Mouse (Mus musculus): ENCODE data around the gene Atpaf1.

The Atpaf1 gene

DNA sequence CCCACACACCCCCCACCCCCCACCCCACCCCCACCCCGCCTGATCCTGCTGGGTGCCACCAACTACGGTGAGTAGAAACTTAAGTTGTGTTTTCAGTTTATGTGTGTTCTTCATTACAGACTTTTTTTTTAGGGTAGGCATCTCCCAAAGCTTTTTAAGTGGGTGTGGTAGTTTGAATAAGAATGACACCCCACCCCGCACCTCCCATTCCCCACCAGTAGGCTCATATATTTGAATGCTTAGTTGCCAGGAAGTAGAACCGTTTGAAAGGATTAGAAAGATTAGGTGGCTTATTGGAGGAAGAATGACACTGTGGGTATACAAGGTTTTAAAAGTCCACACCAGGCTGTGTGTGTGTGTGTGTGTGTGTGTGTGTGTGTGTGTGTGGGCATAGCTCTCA, 27.7 kb downstream of the Atpaf1 start:
- no peak for DNase-seq (ENCODE audit: low spot score)

DNA sequence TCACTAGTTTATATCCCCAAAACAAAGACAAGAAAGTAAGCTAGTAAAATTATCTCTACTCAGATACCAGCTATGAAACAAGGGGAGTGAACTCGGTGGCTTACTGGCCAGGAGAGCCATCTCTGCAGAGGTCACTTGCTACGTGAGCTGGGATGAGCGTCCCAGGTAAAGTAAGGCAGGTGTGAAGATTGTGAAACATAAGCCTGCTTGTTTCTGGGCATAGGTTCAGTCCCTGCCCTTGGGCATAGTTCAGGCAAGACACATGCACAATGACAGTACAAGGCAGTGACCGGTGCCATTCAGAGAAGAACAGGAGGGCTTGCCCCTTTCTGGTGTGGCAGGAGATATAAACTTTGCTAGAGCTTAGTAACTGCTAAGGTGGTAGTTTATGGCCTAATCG, 31.0 kb downstream of the Atpaf1 start:
- no peak for DNase-seq (ENCODE audit: low spot score)

GRCm38 (mm10) chr4:115820199-115820598, 35.6 kb downstream of the Atpaf1 start:
- no peak for DNase-seq (ENCODE audit: low spot score)

GRCm38 (mm10) chr4:115820944-115821343, 36.3 kb downstream of the Atpaf1 start:
- DNase-seq (ENCODE audit: low spot score): no peak

- no peak for DNase-seq (ENCODE audit: low spot score)
These were observed 36.8 kb downstream of the Atpaf1 start for GRCm38 (mm10) chr4:115821431-115821830.

- no peak for DNase-seq (ENCODE audit: low spot score)
These were observed 37.3 kb downstream of the Atpaf1 start for GRCm38 (mm10) chr4:115821928-115822327.

- no peak for DNase-seq (ENCODE audit: low spot score)
These were observed 39.6 kb downstream of the Atpaf1 start for GRCm38 (mm10) chr4:115824178-115824577.

DNA sequence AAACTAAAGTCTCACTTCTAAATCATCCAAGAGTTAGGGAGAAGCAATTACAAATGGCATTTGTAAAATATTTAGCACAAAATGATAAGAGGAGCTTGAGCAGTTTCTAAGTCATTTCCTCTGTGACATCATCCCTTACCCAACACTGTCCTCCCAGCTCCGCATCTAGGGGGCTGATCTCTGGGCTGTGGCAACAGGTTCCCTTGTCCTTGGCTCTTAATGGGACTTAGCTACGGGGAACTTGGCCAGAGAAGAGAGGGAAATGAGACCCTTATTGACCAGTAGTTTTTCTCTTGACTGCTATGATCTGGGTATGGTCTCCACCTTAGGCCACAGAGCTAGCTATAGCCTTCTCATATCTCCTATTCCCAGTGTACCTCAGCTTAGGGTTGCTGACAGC, 40.7 kb downstream of the Atpaf1 start:
- no peak for DNase-seq (ENCODE audit: low spot score)

DNA sequence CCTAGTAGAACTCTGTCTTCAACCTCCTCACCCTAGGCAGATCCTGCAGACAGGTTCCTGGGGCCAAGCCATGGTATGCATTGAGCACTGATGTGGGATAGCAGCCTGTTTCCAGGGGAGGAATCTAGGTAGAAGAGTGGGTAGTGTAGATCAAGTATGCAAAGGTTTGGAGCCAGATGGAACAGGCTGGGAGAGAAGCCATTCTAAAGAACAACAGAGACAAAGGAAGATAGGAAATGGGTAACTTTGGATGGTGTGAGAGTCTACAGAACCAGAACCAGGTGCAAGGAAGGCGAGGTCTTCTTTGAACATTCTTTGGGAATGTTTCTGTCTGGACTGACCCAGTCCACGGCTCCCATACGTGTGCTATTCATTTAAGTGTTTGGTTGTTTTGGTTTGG, 42.5 kb downstream of the Atpaf1 start:
- DNase-seq (ENCODE audit: low spot score): no peak

DNA sequence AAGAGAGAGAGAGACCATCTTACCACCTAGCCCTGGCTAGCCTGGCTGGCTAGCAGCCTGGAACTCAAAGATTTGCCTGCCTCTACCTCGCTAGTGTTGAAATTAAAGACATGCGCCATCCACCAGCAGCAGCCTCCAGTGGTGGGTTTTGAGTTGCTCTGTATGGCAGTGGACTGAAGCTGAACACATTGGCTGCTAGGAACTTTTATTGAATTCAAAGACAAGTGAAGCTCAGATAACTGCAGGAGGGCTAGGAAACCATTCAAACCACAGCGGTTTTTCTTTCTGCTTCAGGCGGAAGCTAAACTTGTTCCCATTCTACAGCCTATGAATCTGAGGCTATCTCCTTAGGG, 42.9 kb downstream of the Atpaf1 start:
- no peak for DNase-seq (ENCODE audit: low spot score)

DNA sequence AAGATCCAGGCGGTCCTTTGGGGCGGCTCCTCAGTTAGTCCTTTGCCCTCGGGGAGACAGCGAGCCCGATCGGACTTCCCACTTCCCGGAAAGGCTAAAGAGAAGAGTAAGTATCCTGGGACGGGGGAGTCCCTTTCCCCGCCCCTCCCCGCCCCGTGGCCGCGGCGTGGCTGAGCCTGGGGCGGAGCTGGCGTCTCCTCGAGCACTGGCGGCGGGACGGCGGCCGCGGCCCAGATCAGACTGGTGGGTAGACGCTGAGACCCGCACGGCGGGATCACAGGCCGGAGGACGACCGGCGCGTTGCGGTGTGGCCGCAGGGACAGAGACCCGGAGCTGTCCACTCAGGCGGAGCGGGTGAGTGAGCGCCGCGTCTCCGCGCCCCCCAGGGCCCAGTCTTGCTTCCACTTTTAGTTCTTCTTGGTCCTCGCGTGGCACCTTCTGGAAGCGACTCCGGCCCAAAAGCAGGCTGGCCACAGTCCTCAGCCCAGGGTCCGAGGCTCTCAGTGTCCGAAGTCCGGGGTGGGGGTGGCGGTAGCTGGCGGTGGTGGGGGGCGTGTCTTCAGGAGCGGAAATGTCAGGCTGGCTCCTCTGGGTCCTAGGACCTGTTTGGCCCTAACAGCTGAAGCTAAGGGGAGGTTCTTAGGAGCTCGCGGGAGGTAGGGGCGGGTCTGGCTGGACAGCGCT, 43.4 kb downstream of the Atpaf1 start, which contains the start of gene Mob3c:
Gene Mob3c, plus strand, starts transcription at position 205 of the 684 bp plus-strand sequence.
- DNase-seq (ENCODE audit: low spot score): peak; percentile 82

DNA sequence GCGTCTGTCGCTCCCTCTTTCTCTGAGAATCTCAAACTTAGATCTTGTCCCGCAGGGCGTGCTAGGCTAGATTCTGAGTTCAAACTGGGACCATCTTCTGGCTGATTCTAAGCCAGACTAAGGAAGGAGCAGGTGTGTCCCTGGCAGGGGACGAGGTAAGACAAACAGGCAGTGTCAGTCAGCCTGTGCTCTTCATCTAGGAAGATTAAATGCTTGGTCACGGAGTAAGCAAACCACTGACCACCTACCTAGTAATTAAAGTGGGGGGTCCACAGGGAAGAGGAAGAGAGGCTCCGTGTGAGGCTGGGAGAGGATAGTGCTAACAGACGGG, 43.9 kb downstream of the Atpaf1 start:
- no peak for DNase-seq (ENCODE audit: low spot score)

DNA sequence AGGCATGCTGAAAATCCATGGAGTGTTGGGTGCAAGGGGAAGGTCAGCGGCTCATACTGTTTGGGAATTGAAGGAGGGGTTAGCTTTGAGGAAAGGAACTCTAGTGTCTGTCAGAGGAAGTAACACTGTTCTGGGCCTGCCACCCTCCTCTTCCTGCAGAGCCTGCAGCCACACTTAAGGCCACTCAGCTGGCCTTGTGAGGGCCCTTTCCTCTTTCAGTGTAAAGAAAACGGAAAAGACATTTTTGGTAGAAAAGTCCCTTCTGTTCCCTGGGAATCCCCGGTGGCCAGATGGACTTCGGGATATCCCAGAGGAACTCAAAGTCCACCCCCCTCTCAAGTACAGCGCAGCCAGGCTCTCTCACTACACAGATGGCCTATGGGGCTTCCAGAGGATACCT, 45.9 kb downstream of the Atpaf1 start:
- DNase-seq (ENCODE audit: low spot score): no peak

GRCm38 (mm10) chr4:115831221-115831620, 46.6 kb downstream of the Atpaf1 start:
- no peak for DNase-seq (ENCODE audit: low spot score)

DNA sequence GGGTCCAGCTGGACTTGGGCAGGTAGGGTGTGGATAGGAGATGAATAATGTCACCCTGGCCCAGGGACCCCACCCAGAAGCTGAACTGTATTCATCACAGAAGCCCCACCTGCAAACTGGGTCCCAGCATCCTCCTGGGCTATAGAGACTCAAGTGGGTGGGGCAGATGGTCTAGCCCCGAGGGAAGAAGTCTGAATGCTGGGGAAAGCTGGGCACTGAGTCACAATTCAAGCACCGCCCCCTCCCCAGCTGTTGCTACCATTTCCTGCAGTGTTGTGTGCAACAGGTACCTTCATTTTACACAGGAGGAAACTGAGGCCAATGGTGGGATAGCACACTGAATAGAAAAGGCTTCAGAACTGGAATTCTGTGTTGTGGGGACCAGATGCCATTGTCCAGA, 47.4 kb downstream of the Atpaf1 start:
- no peak for DNase-seq (ENCODE audit: low spot score)

DNA sequence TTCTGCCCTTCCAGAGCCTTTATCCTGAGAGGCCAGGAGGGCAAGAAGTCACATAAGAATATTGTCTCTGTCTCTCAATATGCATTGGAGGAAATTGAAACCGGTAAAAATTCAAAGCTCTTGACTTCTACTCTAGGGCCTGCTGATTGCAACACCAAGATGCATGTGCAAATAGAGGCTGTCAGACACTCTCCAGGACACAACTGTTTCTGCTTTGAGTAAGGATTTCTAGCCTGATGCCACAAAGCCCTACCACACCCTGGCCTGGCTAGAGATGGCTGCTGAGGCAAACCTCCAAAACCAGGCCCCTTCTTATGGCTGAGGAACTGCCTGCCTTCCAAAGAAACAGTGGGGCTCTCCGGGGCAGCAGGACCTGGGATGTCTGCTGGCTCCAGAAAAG, 51.0 kb downstream of the Atpaf1 start:
- no peak for DNase-seq (ENCODE audit: low spot score)

GRCm38 (mm10) chr4:115838196-115838595, 53.6 kb downstream of the Atpaf1 start:
- no peak for DNase-seq (ENCODE audit: low spot score)

DNA sequence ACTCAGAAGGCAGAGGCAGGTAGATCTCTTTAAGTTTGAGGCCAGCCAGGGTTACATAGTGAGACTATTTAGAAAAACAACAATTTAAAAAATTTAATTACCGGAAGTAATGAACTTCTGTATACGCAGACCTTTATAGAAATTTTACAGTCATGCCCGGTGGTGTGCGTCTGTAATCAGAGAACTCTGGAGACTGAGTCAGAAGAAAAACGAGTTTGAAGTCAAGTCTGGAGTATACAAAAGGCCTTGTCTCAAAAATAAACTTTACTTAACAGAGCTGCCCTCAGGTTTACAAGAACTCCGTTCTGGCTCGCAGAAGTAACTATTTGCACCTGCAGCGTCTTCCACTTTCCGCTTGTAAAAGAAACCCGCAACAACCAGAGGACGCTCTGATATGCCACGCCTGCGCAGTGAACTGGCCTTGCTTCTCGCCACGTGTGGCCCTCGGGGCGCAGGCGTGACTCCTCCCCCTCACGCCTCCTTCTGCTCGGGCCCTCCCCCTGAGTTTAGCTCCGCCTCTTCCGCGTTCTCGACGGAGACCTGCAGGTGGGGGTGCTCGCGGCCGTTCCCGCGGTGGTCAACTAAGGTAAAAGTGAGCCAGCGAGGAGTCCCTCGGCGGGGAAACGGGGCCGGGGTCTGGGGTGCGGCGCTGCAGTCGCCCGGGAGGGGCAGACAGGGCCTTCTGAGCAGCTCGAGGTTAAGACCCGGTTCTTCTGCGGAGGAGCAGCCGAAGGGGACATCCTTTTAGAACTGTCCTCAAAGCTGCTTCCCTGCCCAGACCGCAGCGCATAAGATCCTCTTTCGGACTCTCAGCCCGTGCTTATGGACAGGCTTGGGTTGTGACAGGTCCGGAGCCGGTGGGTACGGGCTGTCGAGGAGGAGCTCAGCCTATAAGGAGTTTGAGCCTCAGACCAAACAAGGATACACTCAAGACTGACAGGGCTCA, 54.4 kb downstream of the Atpaf1 start, which contains the start of gene Mknk1:
Gene Mknk1, plus strand, starts transcription at position 503 of the 946 bp plus-strand sequence.
- peak; percentile 94 for DNase-seq (ENCODE audit: low spot score)

DNA sequence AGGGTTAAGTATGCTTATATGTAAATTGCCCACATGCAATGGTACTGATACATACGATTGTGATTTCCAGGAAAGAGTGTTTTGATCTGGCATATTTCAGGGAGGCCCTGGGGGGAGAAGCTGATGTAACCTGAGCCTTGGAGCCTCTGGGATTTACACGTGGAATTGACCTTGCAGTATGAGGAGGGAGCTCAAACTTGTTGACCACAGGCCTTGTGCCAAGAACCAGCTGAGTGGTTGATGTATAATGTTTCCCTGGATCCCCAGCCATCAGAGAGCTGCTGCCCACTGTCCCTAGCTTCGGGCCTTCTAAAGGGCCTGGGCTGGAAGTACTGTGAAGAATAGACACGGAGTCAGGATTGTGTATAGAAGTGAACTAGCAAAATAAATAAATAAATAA, 55.3 kb downstream of the Atpaf1 start:
- no peak for DNase-seq (ENCODE audit: low spot score)

DNA sequence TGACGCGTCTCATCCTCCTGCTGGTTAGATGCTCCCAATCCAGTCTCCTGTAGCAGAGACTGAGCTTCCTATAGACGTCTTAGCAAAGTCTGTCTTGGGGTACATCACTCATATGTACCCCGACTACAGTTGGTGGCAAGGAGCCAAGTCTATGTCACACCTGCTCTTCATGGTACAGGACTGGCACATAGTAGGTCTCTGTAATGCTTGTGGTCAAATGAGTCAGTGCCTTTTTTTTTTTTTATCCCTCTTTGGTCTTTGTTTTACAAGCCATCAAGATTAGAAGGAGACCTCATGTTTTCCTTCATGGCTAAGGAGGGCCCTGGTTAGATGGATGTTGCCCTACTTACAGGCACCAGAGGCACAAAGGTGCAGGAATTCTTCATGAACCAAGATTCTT, 56.2 kb downstream of the Atpaf1 start:
- DNase-seq (ENCODE audit: low spot score): no peak

DNA sequence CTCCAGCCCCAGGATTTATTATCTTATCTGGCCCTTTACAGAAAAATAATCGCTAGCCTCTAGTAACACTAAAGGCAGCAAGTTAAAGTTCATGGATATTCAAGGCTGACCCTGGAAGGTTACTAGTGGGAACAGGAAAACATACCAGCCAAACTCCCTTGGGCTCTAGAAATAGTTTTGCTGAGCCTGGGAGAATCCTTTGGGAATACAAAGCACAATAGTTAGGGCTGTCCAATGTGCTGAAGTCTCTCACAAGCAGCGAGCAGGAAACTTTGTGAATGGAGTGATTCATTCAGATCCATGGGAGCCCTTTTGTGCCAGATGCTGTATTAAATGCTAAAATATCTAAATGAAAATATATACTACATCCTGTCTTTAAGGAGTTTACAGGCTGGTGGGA, 62.0 kb downstream of the Atpaf1 start:
- no peak for DNase-seq (ENCODE audit: low spot score)

DNA sequence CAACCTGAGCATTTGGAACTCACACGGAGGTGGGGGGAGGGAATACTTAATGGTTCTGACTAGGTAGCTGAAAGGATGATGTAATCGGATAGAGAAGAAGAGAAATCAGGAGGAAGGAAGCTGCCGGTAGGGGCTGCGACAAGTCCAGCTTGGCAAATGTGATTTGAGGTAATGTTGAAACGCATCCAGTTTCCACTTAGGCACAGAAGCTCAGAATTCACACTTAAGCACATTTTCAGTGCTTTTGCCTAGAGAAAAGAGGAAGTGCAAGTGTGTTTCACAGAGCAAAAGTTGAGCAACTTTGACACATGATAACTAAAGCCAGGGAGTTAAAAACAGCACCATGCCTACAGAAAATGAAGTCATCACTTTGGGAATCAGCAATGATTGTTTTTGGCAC, 62.8 kb downstream of the Atpaf1 start:
- DNase-seq (ENCODE audit: low spot score): no peak

DNA sequence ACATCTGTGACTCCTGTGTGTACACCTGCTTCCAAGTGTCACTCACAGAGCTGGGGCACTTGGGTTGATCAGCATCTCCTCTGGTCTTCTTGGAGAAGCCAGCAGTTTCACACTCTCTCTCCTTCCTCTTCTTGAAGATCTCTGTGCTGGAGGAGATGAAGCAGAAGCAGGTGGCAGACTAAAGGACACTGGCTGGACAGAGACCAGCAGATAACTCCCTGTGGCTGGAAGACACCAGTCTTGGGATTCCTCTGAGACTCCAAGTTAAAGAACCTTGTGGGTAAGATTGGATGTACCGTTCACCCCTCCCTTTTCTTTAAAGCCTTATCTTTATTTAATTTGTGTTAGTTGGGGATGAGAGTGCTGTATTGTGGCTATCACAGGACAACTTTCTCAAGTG, 63.5 kb downstream of the Atpaf1 start:
- DNase-seq (ENCODE audit: low spot score): no peak
